Mouse (Mus musculus) liver, embryonic 14.5 days (tissue): ENCODE measurements around the gene Patz1. TPM values are rescaled to one million over a fixed set of nuclear protein-coding genes. Genes with fewer than 3 reads are reported as not detected.

ENCODE experiments used
- ATAC-seq: fragments of 200-750 bp; cut with Nextera tagmentation; 2 replicates; pipeline ENCODE4 v1.8.0; 2017; ENCODE audit warnings: moderate number of reproducible peaks, mild to moderate bottlenecking, moderate library complexity; ENCODE audit not compliant: insufficient read depth
- DNase-seq, 3 experiments: peaks; one replicate each; pipeline ENCODE4 v3.0.0-alpha.2; 2012 to 2013; ENCODE audit warnings: low read depth in 3 of 3, low spot score in 3 of 3
- H3K27ac ChIP-seq: fragments of 300-500 bp; sonication (generic); 2 replicates; pipeline ENCODE4 v1.5.1; 2014; ENCODE audit warnings: moderate library complexity, mild to moderate bottlenecking, control low read depth, inconsistent platforms
- H3K27me3 ChIP-seq: fragments of 300-500 bp; sonication (generic); 2 replicates; pipeline ENCODE4 v1.6.1; 2014; ENCODE audit warnings: mild to moderate bottlenecking, low read length, moderate library complexity; ENCODE audit not compliant: control insufficient read depth, insufficient read depth
- H3K36me3 ChIP-seq: fragments of 300-500 bp; sonication (generic); replicated peaks from 2 replicates; pipeline ENCODE4 v1.6.1; 2014; ENCODE audit warnings: low read depth; ENCODE audit not compliant: control insufficient read depth, insufficient read depth
- H3K4me1 ChIP-seq, 2 experiments: fragments of 200-500 bp in 1 of 2; fragments of 300-500 bp in 1 of 2; sonication (generic) in 1 of 2; replicated peaks; 2 replicates each; pipeline ENCODE4 v1.6.1; 2012 to 2014; ENCODE audit warnings: antibody characterized with exemption in 1 of 2, inconsistent platforms in 1 of 2, low read length in 1 of 2; ENCODE audit not compliant: control insufficient read depth in 2 of 2, insufficient read depth in 2 of 2
- H3K4me2 ChIP-seq: fragments of 300-500 bp; sonication (generic); 2 replicates; pipeline ENCODE4 v1.6.1; 2014; ENCODE audit warnings: low read depth, mild to moderate bottlenecking, control low read depth, moderate library complexity
- H3K4me3 ChIP-seq, 2 experiments: fragments of 200-500 bp in 1 of 2; fragments of 300-500 bp in 1 of 2; sonication (generic) in 1 of 2; 2 replicates each; pipeline ENCODE4 v1.5.1; 2012 to 2014; ENCODE audit warnings: low read depth in 2 of 2, low read length in 2 of 2, mild to moderate bottlenecking in 2 of 2, control low read depth in 1 of 2, inconsistent platforms in 1 of 2, moderate library complexity in 1 of 2; ENCODE audit not compliant: insufficient read depth in 1 of 2
- H3K9ac ChIP-seq: fragments of 300-500 bp; sonication (generic); replicated peaks from 2 replicates; pipeline ENCODE4 v1.6.1; 2014; ENCODE audit warnings: mild to moderate bottlenecking, control low read depth, moderate library complexity
- H3K9me3 ChIP-seq: fragments of 300-500 bp; sonication (generic); 2 replicates; pipeline ENCODE4 v1.6.1; 2016; ENCODE audit warnings: low read length, mixed read lengths; ENCODE audit not compliant: control insufficient read depth
- CTCF ChIP-seq: IDR thresholded peaks from 2 replicates; pipeline ENCODE4 v1.5.1; 2016; ENCODE audit warnings: antibody characterized with exemption, low read depth, control low read depth
- EP300 ChIP-seq: IDR thresholded peaks from 2 replicates; pipeline ENCODE4 v1.6.1; 2016; ENCODE audit warnings: antibody characterized with exemption, low read depth
- WGBS: fragments of 180-500 bp; shearing (Covaris S2); extraction: QIAGEN DNeasy Blood & Tissue Kit; methylation state at CpG from one replicate; pipeline ENCODE4 v1.1.7; 2014; ENCODE audit not compliant: insufficient replicate concordance; 5-methylcytosine and 5-hydroxymethylcytosine counted together
- polyA plus RNA-seq, 2 experiments: library from polyadenylated mRNA; depleted of rRNA in 1 of 2; stranded (reverse) in 1 of 2; unstranded in 1 of 2; fragments of >200 nt; fragmentation: Nextera tagmentation in 1 of 2; extraction: Ambion mirVana in 1 of 2; gene quantifications; 2 replicates each; pipeline versions ENCODE4 v1.2.1 to v1.2.3; 2012 to 2014

Patz1 gene
- polyA plus RNA-seq, 2 experiments, result 11.6 to 16.2 TPM

DNA sequence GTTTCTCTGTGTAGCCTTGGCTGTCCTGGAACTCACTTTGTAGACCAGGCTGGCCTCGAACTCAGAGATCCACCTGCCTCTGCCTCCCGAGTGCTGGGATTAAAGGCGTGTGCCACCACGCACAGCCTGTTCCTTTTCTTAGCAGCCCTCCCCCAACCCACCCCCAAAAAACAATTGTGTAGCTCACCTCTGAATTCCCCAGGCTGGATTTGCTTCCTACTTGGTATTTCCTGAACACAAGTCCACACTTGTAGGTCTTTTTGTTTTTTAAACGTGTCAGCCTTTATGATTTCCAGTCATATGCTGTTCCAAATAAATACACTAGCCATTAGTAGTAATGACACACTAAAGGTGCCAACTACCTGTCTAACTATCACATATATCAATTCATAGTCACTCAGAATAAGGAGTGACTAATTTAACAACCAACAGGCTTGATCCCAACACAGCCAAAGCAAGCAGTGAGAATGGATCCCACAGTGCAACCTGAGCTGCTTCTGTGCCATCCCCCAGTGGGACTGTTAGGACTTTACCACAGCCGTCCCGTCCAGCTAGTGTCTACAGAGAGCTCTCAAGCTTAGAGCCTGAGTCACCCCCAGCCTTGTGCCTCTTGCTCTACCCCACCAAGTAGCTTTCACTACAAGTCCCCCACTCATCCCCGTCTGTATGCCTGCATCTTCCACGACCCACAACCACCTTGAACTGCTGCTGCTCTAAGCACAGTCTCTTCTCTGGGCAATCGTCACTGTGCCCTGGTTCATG lies 23.1 kb downstream of the Patz1 start:
- Histone ChIP-seq H3K27ac (no peak overlapping the region), H3K4me1 (peaks cover 4 to 24% of the 10 kb centered on the region in 2 experiments; a peak in 2 of 4 replicates), H3K27me3 (no peaks in the 10 kb centered on the region), H3K4me3 (no peak overlapping the region), H3K9me3 (no peaks in the 10 kb centered on the region), H3K36me3 (peaks cover 28% of the 10 kb centered on the region), H3K9ac (no peak overlapping the region), H3K4me2 (no peak overlapping the region)
- no peak for TF ChIP-seq CTCF
- TF ChIP-seq EP300, result no peak
- ATAC-seq (no peak), DNase-seq (no peak)
- WGBS, result 51% methylated on average over 9 of the region's 10 CpGs

DNA sequence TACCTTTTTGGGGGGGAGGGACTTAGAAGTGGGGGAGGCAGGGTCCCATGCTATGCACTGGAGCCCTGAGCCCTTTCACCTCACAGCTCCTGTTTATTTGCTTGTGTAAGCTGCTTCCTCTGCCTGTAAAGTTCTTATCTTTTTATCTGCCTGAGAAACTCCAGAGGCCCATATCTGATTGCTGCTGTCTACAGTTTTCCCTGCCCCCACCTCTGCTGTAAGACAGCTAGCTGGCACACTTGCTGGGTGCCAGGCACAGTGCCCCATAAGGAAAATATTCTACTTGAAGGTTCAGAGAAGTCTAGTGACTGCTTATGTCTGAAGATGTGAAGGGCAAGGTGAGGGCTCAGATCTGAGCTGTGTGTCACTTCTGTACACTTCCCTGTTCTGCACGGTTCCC lies 24.6 kb downstream of the Patz1 start:
- Histone ChIP-seq H3K4me3 (no peak overlapping the region), H3K4me1 (peaks cover 4 to 24% of the 10 kb centered on the region in 2 experiments; a peak in 2 of 4 replicates), H3K27ac (no peak overlapping the region), H3K36me3 (peaks cover 20% of the 10 kb centered on the region), H3K27me3 (no peaks in the 10 kb centered on the region), H3K4me2 (no peak overlapping the region), H3K9me3 (no peaks in the 10 kb centered on the region), H3K9ac (no peak overlapping the region)
- TF ChIP-seq CTCF (no peak), EP300 (no peak)
- 34% methylated on average over 1 of the region's 1 CpGs for WGBS
- DNase-seq (no peak), ATAC-seq (no peak)

DNA sequence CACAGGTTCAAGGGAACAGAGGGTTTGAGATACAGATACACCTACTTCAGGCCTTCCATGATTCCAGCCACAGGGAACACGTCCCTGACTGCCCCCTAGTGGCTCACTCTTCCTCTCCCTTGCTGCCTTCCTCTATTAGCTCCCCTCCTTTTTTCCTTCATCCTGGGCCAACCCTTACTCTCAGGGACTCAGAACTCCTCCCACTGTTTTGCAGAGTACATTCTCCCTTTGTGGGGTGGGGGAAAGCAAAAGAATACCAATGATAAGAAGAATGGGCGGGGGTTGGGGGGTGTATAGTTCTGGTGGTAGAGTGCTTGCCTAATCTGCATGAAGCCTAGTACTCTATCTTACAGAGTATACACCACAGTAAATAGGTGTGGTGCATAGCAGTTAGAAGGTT lies 25.5 kb downstream of the Patz1 start:
- Histone ChIP-seq H3K4me1 (peaks cover 4 to 24% of the 10 kb centered on the region in 2 experiments; a peak in 2 of 4 replicates), H3K4me3 (no peak overlapping the region), H3K27ac (no peak overlapping the region), H3K9ac (no peak overlapping the region), H3K27me3 (no peaks in the 10 kb centered on the region), H3K9me3 (no peaks in the 10 kb centered on the region), H3K36me3 (peaks cover 12% of the 10 kb centered on the region), H3K4me2 (no peak overlapping the region)
- TF ChIP-seq CTCF (peak; percentile 86), EP300 (no peak)
- 7% methylated on average over 2 of the region's 2 CpGs for WGBS
- DNase-seq, result peak in 1 of 3 experiments; percentile 43
- peak; percentile 70 for ATAC-seq

DNA sequence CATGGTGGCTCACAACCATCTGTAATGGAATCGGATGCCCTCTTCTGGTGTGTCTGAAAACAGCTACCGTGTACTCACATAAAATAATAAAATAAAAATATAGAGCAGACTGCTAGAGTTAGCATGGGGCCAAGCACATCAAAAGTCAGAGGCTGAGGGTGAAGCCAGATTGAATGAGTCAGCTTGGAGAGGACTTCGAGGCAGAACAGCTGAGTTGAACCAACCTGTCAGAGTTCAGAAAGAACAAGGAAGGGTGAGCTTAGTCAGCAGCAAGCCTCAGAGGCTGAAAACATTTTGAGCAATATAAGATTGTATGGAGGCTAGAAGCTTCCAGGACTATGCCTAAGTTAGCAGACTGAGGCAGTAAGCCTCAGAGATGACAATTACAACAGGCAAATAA lies 29.6 kb downstream of the Patz1 start:
- ATAC-seq (no peak), DNase-seq (no peak)
- Histone ChIP-seq H3K9me3 (no peaks in the 10 kb centered on the region), H3K4me2 (no peak overlapping the region), H3K9ac (no peak overlapping the region), H3K27me3 (no peaks in the 10 kb centered on the region), H3K36me3 (no peaks in the 10 kb centered on the region), H3K27ac (no peak overlapping the region), H3K4me3 (no peak overlapping the region), H3K4me1 (peaks cover 0 to 6% of the 10 kb centered on the region in 2 experiments; a peak in 2 of 4 replicates)
- no peak for TF ChIP-seq CTCF
- TF ChIP-seq EP300, result no peak
- 73% methylated on average over 3 of the region's 3 CpGs for WGBS

DNA sequence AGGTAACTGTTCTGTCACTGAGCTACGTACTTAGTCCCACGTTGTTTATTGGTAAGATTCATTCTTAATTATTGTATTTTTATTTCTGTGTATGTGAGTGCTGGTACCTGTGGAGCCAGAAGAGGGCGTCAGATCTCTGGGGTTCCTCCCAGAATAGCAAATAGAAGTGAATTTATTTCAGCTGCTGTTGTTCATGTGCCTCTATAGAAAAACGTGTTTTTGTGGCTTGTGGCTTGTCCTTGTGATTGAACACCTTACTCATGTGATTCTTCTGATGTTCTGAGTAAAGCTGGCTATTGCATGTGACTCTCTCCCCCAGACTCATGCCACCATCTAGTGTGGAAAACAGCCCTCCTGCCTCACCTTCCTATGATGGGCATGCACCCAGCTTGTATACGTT lies 39.6 kb downstream of the Patz1 start:
- H3K27me3 ChIP-seq, result peaks cover 10% of the 10 kb centered on the region
- DNase-seq, result no peak
- WGBS, result 57% methylated on average over 5 of the region's 5 CpGs
- TF ChIP-seq EP300 (no peak), CTCF (no peak)
- no peaks in the 10 kb centered on the region for H3K36me3 ChIP-seq
- no peak overlapping the region for H3K9ac ChIP-seq
- peaks cover 7 to 14% of the 10 kb centered on the region in 2 experiments; a peak in 3 of 4 replicates for H3K4me1 ChIP-seq
- no peaks in the 10 kb centered on the region for H3K9me3 ChIP-seq
- H3K4me2 ChIP-seq, result no peak overlapping the region
- no peak overlapping the region for H3K4me3 ChIP-seq
- ATAC-seq, result no peak
- no peak overlapping the region for H3K27ac ChIP-seq
